Mouse (Mus musculus): ENCODE measurements at regions not wholly inside any gene's neighbourhood (a gene's known extent, or its start where the extent isn't known, plus 50 kb on each side); places are given as distances from the start of the nearest gene placed in this dataset.

DNA sequence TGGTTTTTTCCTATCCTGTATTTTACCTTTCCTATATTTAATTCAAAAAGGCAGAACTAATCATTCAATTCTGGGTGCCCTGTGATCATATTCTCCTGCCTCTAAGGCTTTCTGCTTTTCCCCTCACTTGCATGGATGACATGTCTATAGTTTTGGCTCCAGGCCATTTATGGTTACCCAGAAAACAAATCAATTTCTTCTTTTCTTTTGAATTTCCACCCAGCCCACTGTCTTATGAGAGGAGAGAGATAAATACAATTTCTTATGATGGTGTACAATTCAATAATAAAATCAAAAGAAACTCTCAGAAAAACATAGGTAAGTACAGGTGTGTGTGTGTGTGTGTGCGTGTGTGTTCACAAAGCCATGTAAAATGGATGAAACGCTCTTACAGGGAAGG is 187.3 kb upstream of the Gm11146 start:
- Histone ChIP-seq H3K4me1 (no peaks in the 10 kb centered on the region), H3K4me2 (no peak overlapping the region), H3K4me3 (no peak overlapping the region), H3K9me3 (no peaks in the 10 kb centered on the region), H3K27ac (no peak overlapping the region), H3K27me3 (no peaks in the 10 kb centered on the region), H3K9ac (no peak overlapping the region), H3K36me3 (no peaks in the 10 kb centered on the region)
- ATAC-seq (ENCODE audit: insufficient number of reproducible peaks, low FRiP score, low TSS enrichment, low read depth): no peak
- 94% methylated on average over 2 of the region's 2 CpGs for WGBS

DNA sequence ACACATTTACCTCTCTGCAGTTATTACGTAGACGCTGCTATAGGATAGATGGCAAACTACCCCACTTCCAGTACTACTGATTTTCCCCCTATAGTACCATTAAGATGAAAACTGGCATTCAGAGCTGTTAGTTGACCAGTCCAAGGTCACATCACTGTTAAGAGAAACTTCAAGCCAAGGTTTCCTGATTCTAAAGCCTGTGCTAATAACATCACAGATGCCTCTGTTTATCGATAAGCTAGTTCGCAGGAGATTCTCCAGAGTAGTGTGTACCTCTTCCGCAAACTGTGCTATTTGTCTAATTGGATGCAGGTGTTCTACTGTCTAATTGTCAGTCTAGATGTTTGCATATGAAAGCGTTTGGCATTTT is 186.9 kb upstream of the Gm11146 start:
- Histone ChIP-seq H3K4me2 (no peak overlapping the region), H3K27ac (no peak overlapping the region), H3K9me3 (no peaks in the 10 kb centered on the region), H3K4me3 (no peak overlapping the region), H3K36me3 (no peaks in the 10 kb centered on the region), H3K4me1 (no peaks in the 10 kb centered on the region), H3K9ac (no peak overlapping the region), H3K27me3 (no peaks in the 10 kb centered on the region)
- ATAC-seq (ENCODE audit: insufficient number of reproducible peaks, low FRiP score, low TSS enrichment, low read depth): no peak
- 85% methylated on average over 6 of the region's 6 CpGs for WGBS

DNA sequence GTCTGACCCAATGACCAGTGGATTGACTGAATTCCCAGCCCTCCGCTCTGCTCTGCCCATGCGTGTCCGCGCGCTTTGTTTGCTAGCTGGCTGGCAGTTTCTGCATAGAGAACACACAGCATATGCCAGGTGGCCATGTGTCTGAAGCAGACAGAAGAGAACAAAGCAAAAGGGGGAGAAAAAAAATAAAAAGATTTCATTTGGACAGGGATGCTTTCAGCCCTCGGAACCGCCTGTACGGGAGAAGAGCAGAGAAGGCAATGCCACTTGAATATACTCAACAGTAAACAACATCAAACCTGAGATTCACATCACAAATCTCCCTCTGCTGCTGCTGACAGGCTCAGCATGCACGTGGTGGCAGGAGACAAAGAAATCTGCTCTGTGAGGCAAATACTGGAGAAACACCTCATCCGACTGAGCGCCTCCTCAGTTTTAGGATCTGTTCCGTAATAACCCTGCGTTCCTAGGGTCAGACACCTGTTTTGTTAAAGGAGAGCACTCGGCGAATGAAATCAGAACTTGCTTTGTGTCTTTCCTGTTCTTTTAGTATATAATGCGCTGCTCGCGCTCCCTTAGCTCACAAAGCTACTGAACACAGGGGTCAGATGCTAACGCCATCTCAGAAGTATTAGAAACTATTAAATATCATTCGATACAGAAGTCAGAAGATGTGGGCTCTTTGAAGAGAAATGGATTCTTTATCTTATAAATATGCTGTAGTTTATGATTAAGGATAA is 186.3 kb upstream of the Gm11146 start:
- WGBS: 83% methylated on average over 20 of the region's 20 CpGs

DNA sequence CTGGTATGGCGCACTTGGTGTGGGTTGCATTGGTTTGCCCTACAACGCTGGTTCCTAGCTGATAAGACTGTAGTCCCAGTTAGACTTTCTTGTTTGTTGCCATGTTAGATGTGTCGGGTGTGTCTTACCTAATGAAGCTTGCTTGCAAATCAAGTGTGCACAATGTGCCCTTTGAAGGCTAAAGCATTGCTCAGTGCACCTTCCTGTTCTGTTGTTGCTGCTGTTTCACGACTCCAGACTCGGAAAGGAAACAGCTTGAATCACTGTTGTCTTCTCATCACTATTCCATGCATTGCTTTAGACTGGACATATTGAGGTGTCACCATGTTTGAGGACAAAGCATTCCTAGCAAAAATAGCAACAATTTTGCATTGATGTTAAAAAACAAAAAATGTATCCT is 185.1 kb upstream of the Gm11146 start:
- no peak overlapping the region for H3K4me2 ChIP-seq
- ATAC-seq (ENCODE audit: insufficient number of reproducible peaks, low FRiP score, low TSS enrichment, low read depth): no peak
- no peaks in the 10 kb centered on the region for H3K27me3 ChIP-seq
- no peak overlapping the region for H3K9ac ChIP-seq
- no peaks in the 10 kb centered on the region for H3K4me1 ChIP-seq
- WGBS: 87% methylated on average over 5 of the region's 5 CpGs
- no peaks in the 10 kb centered on the region for H3K9me3 ChIP-seq
- no peak overlapping the region for H3K27ac ChIP-seq
- no peaks in the 10 kb centered on the region for H3K36me3 ChIP-seq
- no peak overlapping the region for H3K4me3 ChIP-seq

More for the DNA sequence above, 186.3 kb upstream of the Gm11146 start:
- no peak overlapping the region for H3K4me2 ChIP-seq
- no peaks in the 10 kb centered on the region for H3K4me1 ChIP-seq
- no peak overlapping the region for H3K4me3 ChIP-seq
- H3K27me3 ChIP-seq: no peaks in the 10 kb centered on the region
- ATAC-seq (ENCODE audit: insufficient number of reproducible peaks, low FRiP score, low TSS enrichment, low read depth): no peak
- H3K9ac ChIP-seq: no peak overlapping the region
- H3K27ac ChIP-seq: no peak overlapping the region
- no peaks in the 10 kb centered on the region for H3K36me3 ChIP-seq
- no peaks in the 10 kb centered on the region for H3K9me3 ChIP-seq

DNA sequence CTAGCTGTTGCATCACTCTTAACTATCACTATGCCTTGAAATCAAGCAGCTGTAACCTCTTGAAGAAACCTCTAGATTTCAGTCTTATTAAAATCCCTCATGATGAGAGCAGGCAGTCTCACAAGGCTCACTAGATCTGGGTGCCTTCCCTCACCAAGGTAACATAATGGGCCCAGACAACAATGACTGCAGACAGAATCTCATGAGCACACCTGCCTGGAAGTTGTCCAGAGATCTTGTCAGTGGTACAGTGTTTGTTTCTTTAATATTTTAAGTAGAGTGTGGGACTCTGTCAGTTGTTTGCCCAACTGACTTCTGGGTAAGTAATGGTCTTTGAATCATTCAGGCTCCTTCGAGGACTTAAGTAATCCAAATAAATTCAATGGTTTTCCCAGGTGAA is 177.1 kb upstream of the Gm11146 start:
- no peaks in the 10 kb centered on the region for H3K4me1 ChIP-seq
- H3K27me3 ChIP-seq: no peaks in the 10 kb centered on the region
- H3K36me3 ChIP-seq: no peaks in the 10 kb centered on the region
- no peak overlapping the region for H3K9ac ChIP-seq
- no peak for ATAC-seq (ENCODE audit: insufficient number of reproducible peaks, low FRiP score, low TSS enrichment, low read depth)
- 58% methylated on average over 1 of the region's 1 CpGs for WGBS
- H3K27ac ChIP-seq: no peak overlapping the region
- H3K4me3 ChIP-seq: no peak overlapping the region
- no peak overlapping the region for H3K4me2 ChIP-seq
- no peaks in the 10 kb centered on the region for H3K9me3 ChIP-seq

DNA sequence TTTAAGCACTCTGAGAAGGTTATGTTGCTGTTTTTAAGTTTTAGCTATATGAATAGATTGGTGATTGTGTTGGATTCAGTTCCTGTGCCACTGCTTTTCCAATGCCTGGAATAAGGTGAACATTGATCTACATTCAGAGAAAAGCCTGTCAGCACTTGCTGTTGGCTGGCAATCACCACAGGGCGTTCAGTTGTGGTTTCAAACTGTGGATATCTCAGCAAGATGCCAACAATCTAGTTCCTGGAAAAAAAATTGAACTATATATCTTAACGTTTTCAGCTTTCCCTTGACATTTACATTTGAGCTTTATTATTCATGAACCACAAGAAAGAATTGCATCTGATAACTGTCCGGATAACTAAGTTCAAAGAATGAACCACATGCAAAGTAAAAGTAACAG is 170.2 kb upstream of the Gm11146 start:
- no peaks in the 10 kb centered on the region for H3K36me3 ChIP-seq
- WGBS: 50% methylated on average over 3 of the region's 3 CpGs
- no peak overlapping the region for H3K27ac ChIP-seq
- no peak for ATAC-seq (ENCODE audit: insufficient number of reproducible peaks, low FRiP score, low TSS enrichment, low read depth)
- H3K4me1 ChIP-seq: no peaks in the 10 kb centered on the region
- H3K9ac ChIP-seq: no peak overlapping the region
- H3K4me3 ChIP-seq: no peak overlapping the region
- H3K4me2 ChIP-seq: no peak overlapping the region
- H3K27me3 ChIP-seq: no peaks in the 10 kb centered on the region
- no peaks in the 10 kb centered on the region for H3K9me3 ChIP-seq

DNA sequence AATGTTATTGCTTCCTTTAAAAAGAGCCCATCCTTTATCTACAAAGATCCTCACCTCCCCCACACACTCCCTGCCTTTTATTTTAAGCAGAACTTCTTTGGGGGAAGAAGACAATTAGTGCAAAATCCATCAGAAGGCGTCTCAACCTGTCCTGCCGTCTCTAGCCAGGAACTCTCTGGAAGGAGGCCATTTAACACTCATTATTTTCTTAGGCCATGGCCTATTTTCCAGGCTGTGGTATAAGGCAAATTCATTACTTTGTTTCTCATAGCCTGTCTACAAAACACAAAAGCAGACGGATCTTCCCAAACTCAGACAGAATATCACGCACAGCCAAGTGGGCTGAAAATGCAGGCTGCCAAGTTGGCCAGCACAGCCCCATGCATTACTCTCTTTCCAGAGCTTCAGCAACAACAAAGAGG is 159.0 kb upstream of the Gm11146 start:
- 51% methylated on average over 4 of the region's 4 CpGs for WGBS
- no peak for ATAC-seq (ENCODE audit: insufficient number of reproducible peaks, low FRiP score, low TSS enrichment, low read depth)
- Histone ChIP-seq H3K27ac (no peak overlapping the region), H3K27me3 (no peaks in the 10 kb centered on the region), H3K4me3 (no peak overlapping the region), H3K36me3 (no peaks in the 10 kb centered on the region), H3K9ac (no peak overlapping the region), H3K4me2 (no peak overlapping the region), H3K9me3 (no peaks in the 10 kb centered on the region), H3K4me1 (no peaks in the 10 kb centered on the region)

DNA sequence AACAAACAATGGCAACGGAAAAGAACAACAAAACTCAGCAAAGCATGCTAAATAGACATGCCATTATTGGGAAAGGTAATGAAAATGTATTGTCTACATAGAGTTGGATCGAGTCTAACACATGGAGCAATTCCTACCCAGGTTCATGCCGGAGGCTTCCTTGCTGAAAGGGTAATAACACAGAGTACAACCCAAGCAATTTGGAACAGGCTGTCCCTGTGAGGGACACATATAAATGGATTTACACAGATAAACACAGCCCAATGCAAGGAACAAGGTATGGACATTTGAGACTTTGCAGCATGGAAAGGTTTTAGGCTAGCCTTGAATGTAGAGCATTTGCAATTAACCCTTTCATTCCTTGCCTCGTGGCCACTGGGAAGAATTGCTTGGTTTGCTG is 158.6 kb upstream of the Gm11146 start:
- no peak overlapping the region for H3K9ac ChIP-seq
- no peak overlapping the region for H3K27ac ChIP-seq
- no peak for ATAC-seq (ENCODE audit: insufficient number of reproducible peaks, low FRiP score, low TSS enrichment, low read depth)
- H3K4me1 ChIP-seq: no peaks in the 10 kb centered on the region
- no peak overlapping the region for H3K4me2 ChIP-seq
- no peak overlapping the region for H3K4me3 ChIP-seq
- no peaks in the 10 kb centered on the region for H3K36me3 ChIP-seq
- WGBS: 74% methylated on average over 4 of the region's 4 CpGs
- no peaks in the 10 kb centered on the region for H3K27me3 ChIP-seq
- no peaks in the 10 kb centered on the region for H3K9me3 ChIP-seq

DNA sequence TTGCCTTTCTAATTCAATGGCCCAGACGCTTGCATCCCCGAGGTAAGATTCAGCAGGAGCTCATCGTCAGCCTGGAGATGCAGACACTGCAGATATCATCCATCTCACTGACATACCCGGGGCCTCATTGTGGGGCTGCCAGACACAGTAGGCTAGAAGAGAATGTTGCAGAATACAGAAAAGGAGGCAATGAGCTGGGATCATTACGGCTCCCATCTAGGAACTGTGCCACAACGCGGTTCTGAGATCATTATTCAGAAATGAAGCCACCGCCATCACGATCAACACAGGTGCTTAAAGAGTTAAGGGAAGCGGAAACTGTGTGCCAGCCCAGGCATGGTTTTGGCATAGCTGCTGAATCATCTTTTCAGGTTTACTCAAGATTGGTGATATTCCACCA is 158.1 kb upstream of the Gm11146 start:
- Histone ChIP-seq H3K27me3 (no peaks in the 10 kb centered on the region), H3K27ac (no peak overlapping the region), H3K4me3 (no peak overlapping the region), H3K4me1 (no peaks in the 10 kb centered on the region), H3K9me3 (no peaks in the 10 kb centered on the region), H3K36me3 (no peaks in the 10 kb centered on the region), H3K9ac (no peak overlapping the region), H3K4me2 (no peak overlapping the region)
- 74% methylated on average over 10 of the region's 10 CpGs for WGBS
- no peak for ATAC-seq (ENCODE audit: insufficient number of reproducible peaks, low FRiP score, low TSS enrichment, low read depth)

DNA sequence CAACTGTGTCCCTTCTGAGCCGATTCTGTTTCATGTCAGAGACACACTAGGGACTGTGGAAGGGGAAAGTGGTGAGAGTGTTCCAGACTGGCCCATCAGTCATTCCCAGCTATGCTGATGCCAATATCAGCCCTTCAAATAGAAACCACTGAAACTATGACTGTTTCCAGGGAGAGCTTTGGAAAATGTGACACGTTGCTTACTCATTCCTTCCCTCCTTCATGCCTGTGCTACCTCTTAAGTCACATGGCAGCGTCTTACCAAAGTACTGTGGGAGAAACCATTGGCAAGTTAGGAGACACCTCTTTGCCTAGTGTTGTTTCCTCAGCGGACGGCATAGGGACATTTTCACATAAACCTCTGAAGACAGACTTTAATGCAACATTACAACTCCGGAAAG is 153.0 kb upstream of the Gm11146 start:
- H3K9ac ChIP-seq: no peak overlapping the region
- H3K9me3 ChIP-seq: no peaks in the 10 kb centered on the region
- no peak for ATAC-seq (ENCODE audit: insufficient number of reproducible peaks, low FRiP score, low TSS enrichment, low read depth)
- no peaks in the 10 kb centered on the region for H3K4me1 ChIP-seq
- no peaks in the 10 kb centered on the region for H3K27me3 ChIP-seq
- WGBS: 86% methylated on average over 6 of the region's 6 CpGs
- no peaks in the 10 kb centered on the region for H3K36me3 ChIP-seq
- H3K4me3 ChIP-seq: no peak overlapping the region
- H3K27ac ChIP-seq: no peak overlapping the region
- H3K4me2 ChIP-seq: no peak overlapping the region

DNA sequence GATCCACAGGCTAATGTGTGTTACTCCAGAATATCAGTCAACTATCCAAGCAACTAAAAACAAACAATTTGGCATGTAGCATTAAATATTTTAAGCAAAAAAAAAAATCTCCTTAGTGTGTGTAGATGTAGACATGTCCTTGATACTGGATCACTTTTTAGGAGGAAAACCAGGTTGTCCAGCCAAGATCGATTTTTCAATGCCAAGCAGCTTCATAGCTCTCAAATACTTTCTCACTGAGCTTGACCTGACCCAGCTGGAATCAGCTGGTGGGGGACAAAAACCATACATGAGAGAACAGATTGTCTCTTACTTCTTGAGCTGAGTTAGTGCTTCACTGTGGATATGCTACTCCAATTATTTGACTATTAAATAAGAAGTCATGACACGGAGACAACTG is 147.6 kb upstream of the Gm11146 start:
- no peaks in the 10 kb centered on the region for H3K36me3 ChIP-seq
- H3K9me3 ChIP-seq: no peaks in the 10 kb centered on the region
- H3K27me3 ChIP-seq: no peaks in the 10 kb centered on the region
- H3K4me1 ChIP-seq: no peaks in the 10 kb centered on the region
- no peak overlapping the region for H3K9ac ChIP-seq
- WGBS: 80% methylated on average over 2 of the region's 2 CpGs
- H3K27ac ChIP-seq: no peak overlapping the region
- H3K4me3 ChIP-seq: no peak overlapping the region
- no peak for ATAC-seq (ENCODE audit: insufficient number of reproducible peaks, low FRiP score, low TSS enrichment, low read depth)
- H3K4me2 ChIP-seq: no peak overlapping the region

DNA sequence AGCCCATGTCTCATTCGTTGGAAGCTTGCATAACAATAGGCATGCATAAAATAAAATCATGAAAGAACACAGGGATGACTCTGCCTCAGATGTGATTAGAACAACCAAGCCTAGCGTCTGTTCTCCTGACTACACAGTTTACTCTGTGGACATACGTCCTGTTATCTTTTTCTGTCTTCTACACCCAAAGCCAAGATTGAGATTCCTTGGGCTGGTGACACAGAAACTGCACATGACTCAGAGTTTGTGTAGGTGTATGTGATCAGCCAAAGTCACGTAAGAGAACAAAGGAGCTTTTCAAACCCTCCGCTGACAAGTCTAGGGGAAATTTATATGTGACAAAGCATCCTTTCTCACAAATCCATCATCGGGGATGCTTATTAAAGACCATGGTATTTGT is 141.9 kb upstream of the Gm11146 start:
- H3K36me3 ChIP-seq: no peaks in the 10 kb centered on the region
- WGBS: 87% methylated on average over 6 of the region's 6 CpGs
- H3K4me3 ChIP-seq: no peak overlapping the region
- H3K4me1 ChIP-seq: no peaks in the 10 kb centered on the region
- H3K27ac ChIP-seq: no peak overlapping the region
- H3K9me3 ChIP-seq: no peaks in the 10 kb centered on the region
- H3K4me2 ChIP-seq: no peak overlapping the region
- no peak overlapping the region for H3K9ac ChIP-seq
- ATAC-seq (ENCODE audit: insufficient number of reproducible peaks, low FRiP score, low TSS enrichment, low read depth): no peak
- no peaks in the 10 kb centered on the region for H3K27me3 ChIP-seq

DNA sequence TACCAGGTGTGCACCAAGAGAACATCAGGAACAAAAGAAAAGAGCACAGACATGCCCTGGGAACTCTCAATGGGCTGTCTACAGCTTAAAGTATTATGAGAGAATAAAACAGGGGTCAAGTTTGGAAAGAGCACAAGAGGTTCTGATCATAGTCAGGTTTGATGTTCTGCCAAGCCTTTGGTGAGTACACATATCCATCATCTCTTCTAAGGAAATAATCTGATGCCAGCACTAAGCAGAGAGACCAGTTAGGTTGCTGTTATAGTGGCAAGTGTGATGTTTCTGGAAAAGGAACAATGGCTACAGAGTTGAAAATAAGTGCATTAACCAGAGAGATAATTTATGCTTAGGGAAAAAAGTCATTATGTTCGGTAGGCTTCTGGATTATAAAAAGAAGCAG is 136.9 kb upstream of the Gm11146 start:
- no peaks in the 10 kb centered on the region for H3K36me3 ChIP-seq
- WGBS: 50% methylated on average over 1 of the region's 1 CpGs
- H3K4me2 ChIP-seq: no peak overlapping the region
- no peaks in the 10 kb centered on the region for H3K27me3 ChIP-seq
- no peak overlapping the region for H3K4me3 ChIP-seq
- H3K9ac ChIP-seq: no peak overlapping the region
- H3K27ac ChIP-seq: no peak overlapping the region
- ATAC-seq (ENCODE audit: insufficient number of reproducible peaks, low FRiP score, low TSS enrichment, low read depth): no peak
- H3K4me1 ChIP-seq: no peaks in the 10 kb centered on the region
- H3K9me3 ChIP-seq: no peaks in the 10 kb centered on the region
